Mouse (Mus musculus) spleen, postnatal 10 days (tissue): Measurements from ENCODE around the gene Nfasc.

Source experiments
- DNase-seq, 2 experiments: peaks; one replicate each; pipeline ENCODE4 v3.0.0; 2021 to 2022; ENCODE audit warnings: low spot score in 2 of 2

The Nfasc gene

DNA sequence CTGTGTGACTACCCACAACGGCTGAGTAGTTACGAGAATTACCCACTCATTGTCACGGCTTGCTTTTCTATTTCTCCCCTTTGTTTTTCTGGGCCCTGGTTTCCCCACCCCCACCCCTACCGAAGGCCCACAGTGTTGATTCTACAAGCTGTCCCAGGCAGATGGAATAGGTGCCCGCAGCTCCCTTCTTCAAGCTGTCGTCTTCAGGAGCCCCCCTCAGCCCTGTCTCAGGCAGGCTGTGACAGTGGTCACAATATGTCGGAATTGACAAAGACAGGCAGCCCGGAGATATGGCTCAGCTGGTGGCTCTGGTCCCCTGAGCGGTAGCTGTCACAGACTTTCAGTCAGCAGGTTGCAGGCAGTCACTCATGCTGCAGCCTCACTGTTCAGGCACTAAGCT, 90.9 kb downstream of the Nfasc start:
- DNase-seq, result no peak

DNA sequence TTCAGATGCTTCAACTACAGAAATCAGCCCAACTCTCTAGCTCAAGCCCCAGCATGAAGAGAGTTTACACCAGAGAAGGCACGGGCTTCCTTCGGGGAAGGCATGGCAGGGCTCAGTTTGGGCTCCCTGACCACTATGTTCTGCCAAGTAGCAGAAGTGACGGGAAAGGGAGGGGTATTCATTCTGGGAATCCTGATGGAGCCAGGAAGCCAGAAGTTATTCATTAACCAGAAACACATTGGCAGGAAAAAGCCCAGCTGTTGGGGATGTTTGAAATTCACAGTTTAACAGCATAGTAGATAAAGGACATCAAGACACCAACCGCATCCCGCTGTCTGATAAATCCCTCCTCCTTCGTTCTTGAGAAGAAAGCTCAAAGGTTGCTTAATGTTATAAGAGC, 93.6 kb downstream of the Nfasc start:
- no peak for DNase-seq

DNA sequence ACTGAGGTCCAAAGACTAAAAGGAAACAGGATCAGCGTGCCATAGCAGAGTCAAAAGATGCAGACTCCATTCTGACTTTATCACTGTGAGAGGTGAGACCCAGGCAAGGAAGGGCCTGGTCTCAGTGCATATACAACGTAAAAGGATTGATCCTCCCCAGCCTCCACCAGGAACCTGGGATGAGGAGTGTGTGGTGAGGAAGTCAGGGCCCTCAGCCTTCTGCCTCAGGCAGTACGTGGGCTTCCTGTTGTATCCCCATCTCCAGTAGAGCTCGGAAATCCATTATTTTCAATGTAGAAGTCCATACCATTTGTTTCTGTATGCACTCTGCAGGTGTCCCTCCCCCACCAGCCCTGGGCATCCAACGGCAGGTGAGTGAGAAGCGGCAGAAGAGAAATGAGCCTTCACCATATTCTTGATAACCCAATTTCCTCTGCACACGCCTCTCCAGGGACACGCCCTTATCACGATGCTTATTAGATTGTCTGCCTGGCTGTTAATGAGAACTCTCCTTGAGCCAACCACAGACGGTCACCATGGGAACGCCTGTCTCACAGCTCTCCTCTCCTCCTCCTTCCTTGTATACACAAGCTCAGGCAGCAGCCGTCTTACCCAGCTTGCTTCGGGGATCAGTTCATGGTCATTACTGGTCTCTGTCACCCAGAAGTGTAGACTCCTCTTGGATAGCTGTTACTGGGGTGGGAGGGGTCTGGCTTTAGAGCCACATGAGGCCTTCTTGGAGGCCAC, 100.4 kb downstream of the Nfasc start:
- no peak for DNase-seq

DNA sequence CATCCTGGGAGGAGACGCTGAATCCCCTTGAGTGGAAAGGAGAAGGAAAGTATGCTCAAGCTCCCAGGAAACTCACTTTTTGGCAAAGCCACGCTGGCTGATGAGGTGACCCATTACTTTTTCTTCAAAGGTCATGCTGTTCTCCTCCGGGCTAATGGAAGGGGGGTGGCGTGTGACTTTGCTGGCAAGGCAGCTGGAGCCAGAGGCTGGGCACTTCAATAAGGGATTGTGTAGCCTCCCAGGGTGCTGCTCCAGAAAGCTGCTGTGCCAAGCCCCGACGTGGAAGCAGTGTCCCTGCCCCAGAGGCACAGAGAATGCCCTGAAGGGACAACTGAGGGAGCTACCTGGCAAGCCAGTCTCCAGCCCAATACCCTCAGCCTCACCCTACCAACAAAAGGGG, 101.3 kb downstream of the Nfasc start:
- DNase-seq, result no peak

DNA sequence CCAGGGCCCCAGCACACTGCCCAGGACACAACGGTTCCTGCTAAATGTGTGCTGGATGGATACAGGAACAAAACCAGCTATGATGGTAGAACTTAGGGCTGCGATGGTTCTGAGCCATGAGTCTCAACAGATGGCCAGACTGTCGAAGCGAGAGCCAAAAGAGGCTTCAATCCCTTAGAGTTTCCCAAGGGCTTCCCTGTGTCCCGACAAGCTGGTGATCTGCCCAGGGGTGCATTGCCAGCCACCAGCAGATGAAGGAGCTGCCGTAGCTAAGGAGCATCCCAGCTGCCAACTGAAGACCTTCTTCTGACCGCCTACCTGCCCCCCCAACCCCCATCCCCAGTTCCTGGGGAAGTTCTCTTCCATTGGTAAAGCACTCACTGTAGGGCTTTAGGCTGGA, 104.3 kb downstream of the Nfasc start:
- DNase-seq, result no peak

DNA sequence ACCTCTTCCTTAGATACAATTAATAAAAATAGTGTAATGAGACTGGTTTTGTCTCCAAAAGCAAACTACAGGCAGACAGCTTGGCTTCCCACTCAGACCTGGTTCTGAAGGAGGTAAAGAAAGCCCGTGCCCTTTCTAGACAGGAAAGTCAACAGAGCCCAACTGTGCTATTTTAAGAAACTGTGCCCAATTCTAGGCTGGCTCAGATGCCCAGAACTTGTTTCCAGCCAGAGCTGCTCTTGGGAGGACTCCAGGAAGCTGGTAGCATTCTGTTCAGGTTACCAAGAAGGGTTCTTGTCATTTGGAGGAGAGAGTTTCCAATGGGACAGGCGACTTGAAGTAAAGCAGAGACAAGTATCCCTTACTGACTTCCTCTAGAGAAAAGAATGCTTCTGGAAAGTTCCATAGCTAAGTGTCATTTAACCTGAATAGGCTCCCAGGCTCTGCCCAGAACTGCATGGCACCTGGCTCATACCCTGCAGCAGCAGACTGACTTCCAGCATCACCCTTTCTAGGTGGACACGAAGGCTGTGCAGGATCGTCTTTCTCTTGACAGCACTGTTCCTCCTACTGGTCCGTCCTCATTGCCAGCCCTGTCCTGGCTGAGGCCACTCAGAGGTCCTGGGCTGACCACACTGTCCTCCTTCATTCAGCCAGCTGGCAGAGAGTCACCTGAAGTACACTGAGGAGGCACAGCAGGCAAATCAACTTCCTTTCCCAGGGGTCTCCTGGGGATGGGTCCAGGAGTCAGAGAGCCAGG, 111.8 kb downstream of the Nfasc start:
- DNase-seq, result no peak

DNA sequence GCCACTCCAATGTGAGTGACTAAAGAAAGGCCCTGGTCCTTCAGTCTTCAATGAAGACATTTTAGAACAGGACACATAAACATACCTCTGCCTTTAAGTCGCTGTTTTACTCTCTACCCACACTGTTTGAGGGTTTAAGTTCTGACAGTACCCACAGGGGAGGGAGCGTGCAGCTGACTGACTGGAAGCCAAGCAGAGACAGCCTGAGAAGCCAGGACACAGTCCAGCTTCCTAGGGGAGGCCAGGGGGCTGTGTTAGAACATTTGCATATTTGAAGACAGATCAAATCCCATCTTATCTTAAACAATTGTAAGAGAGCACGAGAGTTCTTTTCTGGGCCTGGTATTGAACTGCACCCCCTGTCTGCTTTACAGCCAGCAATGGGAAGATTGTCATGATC, 113.0 kb downstream of the Nfasc start:
- no peak for DNase-seq

DNA sequence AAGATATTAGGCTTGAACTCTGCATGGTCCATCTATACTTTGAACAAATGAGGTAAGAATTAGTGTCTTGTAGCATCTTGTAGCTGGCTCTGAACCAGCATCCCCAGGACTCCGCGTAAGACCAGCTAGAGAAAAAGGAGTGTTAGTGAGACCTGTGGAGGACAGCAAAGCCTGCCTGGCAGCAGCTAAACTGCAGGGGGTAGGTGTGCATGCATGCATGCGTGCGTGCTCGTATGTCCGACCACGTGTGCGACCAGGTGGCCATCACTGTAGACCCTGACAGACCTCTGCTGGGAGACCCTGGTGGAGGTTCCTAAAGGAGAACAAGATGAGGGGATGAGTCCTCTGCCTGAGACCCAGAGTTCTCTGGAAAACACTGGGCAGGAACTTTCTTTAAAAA, 113.4 kb downstream of the Nfasc start:
- no peak for DNase-seq

DNA sequence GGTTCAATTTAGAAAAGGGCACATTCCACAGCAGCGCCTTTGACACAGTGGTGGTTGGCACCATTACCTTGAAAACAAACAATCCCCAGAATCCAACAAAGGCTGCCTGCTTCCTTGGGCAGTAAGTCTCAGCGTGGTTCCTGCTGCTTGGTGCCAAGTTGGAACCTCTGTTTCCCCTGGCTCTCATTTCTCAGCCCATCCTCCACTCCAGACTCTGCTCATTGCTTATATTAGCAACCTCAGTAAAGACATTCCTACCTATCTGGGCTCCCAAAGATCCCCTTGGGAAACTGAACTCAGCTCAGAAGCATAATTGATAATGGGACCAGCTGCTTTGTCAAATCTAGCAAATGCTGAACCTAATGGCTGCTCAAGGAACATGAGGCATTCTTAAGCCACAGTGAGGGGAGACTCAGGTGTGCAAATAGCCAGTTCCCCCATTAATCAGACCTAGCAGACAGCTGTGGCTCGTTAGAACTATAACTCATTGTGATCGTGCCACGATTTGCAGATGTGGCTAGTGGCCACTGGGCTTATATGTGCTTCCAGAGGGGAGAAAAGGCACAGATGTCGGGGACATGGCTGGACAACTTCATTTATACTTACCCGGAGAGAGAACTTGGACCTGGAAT, 115.4 kb downstream of the Nfasc start:
- no peak for DNase-seq

DNA sequence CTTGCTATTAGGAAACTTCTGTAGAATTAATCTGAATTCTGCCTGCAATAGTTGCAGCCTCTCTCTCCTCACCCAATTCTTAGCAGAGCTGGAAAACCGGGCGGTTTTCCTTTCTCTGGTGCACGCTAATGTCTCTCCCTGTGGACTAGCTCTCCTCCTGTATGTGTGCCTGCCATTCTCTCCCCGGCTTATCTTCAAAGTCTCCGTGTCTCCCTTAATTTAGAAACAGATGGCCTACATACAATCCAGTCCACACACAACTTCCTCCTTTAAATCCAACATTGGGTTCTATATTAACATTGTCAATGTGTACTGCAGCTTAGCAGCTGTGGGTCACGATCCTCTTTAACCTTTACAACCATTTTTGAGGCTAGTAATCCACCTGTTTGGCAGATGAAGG, 116.6 kb downstream of the Nfasc start:
- DNase-seq, result no peak

DNA sequence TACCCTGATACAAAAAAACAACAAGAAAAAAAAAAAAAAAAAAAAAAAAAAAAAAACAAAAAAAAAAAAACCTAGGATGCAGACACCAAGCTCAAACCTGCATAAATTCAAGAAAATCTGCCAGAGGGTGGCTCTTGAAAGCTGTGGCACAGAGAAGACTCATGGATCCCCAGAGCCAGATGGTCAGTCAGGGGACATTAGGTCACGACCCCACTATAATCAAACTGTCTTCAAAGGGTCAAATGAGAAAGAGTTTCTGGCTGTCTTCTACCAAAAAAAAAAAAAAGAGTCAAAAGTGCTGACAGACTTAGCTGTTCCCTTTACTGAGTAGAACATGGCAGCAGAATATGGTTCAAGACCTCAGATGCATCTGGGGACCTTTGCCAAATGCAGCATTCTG, 117.1 kb downstream of the Nfasc start:
- no peak for DNase-seq

DNA sequence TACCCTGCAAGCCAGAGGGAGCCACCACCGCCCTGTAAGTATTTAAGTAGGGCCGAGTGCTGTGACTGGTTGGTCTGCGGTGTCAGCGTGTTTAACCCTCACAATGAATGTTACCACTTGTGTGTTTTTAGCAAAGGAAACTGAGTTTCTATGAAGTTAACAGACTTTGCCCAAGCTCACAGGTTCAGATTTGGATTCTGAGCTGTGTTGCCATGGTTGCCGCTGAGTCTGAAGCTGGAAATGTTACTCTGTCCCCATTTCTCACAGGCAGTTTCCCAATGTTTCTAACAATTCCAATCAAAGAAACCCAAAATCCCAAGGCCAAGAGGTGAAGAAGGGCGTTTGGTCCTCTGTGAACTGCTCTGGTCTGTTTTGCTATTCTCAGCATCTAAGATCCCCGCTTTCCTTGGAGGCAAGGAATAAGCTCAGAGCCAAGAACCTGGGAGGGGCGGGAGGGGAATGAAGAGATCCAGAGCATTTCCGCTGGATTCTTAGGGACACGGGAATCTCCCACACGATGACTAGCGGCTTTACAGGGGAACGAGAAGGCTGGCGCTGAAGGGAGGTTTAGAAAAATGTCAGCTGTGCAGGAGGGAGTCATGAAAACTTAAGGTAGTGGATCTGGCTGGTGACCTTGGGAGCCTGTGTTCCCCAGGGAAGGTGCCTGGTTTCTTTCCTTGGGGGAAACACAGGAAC, 117.8 kb downstream of the Nfasc start:
- no peak for DNase-seq

DNA sequence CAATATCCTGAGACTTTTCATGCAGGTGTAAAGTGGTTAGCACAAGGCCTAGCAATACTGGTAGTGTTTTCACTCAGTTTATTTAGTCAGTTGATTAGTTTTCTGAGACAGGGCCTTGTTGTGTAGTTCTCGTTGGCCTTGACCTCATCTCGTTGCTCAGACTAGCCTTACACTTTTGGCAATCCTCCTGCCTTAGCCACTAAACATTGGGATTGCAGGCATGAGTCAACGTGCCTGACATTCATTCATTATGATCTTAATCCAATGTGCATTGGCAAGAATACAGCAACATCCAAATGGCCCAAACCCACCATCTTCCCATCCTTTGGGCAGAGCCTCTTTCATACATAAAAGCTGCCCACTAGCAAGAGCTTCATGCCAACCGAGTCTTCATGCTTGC, 129.5 kb downstream of the Nfasc start:
- no peak for DNase-seq

DNA sequence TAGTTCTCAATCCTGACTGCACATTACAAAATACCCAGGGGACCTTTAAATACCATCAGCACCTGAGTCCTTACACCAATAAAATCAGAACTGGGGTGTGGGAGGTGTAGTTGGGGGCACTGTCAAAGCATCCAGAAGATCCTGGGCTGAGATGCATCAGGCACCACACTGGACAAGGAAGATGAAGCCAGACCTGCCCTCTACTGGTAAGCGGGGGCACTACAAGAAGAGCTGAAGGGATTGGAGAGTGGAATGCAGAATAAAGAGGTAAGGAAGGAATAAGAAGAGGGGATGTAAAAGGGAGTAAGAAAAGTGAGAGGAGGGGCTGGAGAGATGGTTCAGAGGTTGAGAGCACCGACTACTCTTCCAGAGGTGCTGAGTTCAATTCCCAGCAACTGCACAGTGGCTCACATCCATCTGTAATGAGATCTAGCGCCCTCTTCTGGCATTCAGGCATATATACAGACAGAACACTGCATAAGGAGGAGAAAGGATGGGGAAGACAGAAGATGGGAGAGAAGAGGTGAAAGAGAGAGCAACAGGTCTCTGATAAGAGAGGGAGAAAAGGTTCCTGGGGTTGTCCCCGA, 132.5 kb downstream of the Nfasc start:
- peak; percentile 28 to 62 for DNase-seq

DNA sequence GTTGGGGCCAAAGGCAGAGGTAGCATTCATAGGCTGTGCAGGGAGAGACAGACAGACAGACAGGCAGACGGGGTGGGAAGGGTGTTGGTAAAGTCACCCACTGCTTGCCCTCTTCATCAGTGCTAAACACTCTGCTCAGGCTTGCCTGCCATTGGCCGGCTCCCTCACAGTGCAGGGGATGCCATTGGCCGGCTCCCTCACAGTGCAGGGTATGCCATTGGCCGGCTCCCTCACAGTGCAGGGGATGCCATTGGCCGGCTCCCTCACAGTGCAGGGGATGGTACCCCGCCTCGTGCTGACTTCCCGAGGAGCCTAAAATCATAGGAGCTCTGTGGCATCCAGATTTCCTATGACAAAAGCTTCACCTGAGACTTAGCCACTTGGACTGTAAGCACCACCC, 139.4 kb downstream of the Nfasc start:
- no peak for DNase-seq

DNA sequence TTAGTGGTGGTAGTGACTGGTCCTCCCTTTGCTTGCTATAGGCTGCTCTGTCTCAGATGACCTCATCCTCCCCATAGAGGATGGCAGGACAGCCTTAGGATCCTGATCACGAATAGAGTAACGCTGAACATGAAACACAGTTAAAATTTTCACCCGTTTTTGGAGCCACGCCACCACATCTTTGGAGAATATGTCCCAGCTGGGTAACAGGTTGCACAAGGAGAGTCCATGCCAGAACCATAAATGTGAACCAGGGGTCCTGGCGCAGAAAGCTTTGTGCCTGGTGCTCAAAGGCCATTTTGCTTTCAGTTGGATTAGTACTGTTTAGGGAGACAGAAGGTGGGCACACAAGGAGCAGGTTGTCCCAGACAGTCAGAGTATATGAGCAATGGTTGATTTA, 143.6 kb downstream of the Nfasc start:
- no peak for DNase-seq

DNA sequence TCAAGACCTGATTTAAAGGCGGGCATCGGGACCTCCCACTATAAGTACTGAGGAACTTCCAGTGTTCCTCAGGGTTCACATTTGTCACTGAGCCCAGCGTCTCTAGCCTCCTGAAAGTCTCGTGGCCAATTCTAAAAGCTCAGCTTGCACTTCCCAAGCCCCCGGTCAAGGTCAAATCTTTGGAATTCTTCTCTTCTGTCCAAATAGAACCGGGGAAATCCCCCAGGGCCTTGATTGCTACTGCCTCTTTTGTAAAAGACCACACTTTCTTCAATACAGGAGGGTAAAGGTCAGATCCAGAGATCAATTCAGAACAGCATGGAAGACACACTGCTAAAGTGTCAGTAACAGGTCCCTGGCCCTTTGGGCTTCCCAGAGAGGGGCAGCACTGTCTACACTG, 145.9 kb downstream of the Nfasc start:
- no peak for DNase-seq

DNA sequence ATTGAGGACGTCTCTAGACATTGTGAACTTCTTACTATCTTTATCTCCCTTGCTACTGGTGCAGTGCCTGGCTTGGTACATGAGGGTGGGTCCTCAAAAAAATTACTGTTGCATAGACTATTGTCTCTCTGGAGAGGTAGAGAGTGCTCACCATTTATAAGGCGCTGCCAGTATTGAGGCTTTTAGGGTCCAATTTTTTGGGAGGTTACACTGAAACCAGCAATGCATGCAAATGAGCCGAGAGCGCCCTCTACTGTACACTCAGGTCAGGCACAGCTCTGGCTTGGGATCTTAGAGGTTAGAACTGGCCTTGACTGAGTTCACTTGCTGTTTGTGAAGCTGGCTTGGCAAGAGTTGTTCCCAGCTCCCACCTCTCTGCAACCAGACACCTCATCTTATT, 147.0 kb downstream of the Nfasc start:
- peak; percentile 43 to 75 for DNase-seq

DNA sequence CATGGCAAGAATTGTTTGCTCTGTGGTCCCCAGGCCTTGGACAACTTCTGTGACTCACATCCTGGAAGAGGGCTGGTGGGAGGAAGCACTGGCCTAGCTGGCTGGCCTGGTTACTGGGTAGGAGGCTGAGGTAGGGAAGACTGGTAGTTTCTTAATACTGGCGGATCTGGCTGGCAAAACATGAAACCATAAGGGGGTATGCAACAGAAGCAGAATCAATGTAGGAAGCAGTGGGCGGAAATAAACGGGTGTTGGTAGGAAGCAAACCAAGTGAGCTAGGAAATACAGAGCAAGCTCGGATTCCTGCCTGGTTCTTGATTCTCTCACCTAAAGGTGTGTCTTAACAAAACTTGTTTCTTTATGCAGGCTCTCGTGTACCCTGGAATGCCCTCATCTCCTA, 149.5 kb downstream of the Nfasc start:
- no peak for DNase-seq

DNA sequence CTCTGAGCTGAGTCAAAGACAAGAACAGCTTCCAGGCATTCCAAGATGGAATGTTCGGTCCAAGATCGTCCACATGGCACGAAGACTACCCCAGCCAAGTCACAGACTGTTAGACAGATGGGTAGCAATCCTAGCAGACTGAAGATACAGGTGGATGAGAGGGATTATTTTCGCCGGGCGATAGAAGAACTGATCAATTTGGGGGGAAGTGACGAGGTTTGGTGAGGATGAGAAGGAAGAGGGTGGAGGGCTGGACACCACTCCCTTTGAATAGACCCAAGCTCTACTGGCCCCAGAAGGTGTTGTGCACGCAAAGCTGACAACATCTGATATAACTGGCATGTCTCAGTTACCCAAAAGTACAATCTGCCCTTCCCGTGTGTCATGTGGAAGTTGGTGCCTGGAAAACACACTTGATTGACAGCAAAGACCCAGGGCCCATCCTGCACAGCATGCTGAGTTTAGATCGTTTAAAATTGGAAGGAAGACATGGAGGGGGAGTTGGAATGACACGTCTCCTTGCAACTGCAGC, 150.1 kb downstream of the Nfasc start:
- DNase-seq, result no peak

DNA sequence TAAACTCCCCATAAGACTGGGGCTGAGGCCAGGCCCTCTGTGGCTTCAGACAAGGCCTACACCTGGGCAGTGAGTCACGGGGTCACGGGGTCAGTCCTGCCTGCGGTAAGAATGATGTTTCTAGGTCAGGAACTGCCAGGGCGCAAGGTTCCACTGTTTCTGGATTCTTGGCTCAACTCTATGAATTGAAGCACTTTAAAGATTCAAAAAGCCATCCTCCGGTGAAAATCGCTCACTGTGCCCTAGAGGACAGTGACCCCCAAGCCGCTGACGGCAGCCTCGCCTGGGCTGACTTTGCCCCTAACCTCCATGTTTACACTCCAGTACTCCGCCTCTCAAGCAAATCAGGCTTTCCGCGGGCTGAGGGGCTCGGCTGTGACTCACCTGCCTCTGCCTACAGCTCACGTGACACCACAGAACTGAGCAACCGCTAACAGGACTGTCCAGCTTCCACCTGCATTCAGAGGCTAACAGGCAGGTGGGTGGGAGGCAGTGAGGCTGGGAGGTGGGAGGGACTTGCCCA, 154.9 kb downstream of the Nfasc start:
- DNase-seq, result no peak

DNA sequence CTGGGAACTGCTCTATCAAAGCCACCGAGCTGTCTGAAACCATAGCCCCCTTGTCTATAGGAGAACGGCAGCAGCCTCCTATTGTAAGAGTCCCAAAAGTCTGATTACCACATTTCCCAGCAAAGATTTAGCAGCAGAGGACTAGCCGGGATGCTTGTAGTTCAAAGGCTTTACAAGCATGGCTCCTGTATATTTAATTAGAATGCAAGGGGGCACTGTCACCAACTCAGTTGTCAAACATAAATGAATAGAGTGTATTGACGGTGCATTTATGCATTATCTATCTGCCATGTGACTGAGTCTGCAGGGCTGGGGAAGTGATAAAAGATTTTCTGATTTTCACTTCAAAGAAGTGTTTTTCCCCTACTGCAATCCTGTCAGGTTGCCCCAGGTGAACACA, 156.2 kb downstream of the Nfasc start:
- DNase-seq, result no peak
